Mouse (Mus musculus) lung, adult 18-20 months (tissue): ENCODE results near the gene Arhgap25.
"Not testable (repeated sequence)": the region's sequence is repeated elsewhere in the genome, so short reads cannot be mapped to it uniquely, and the experiment has no call there.

Source experiments
- DNase-seq, 2 experiments: peaks; one replicate each; pipeline ENCODE4 v3.0.0; 2022; ENCODE audit warnings: mixed read lengths in 2 of 2

Gene Arhgap25

GRCm38 (mm10) chr6:87532953-87533710 is at the start of gene Arhgap25:
TSS of gene Arhgap25 (minus strand) at chr6:87533259.
- DNase-seq: peak; percentile 30 to 53

- peak; percentile 84 to 90 for DNase-seq
These were observed 49.4 kb upstream of the Arhgap25 start for GRCm38 (mm10) chr6:87582456-87582855.

- DNase-seq: no peak
These were observed 48.5 kb upstream of the Arhgap25 start for GRCm38 (mm10) chr6:87581581-87581980.

GRCm38 (mm10) chr6:87581071-87581470 is 48.0 kb upstream of the Arhgap25 start:
- DNase-seq: no peak

GRCm38 (mm10) chr6:87578247-87578646 is 45.2 kb upstream of the Arhgap25 start:
- no peak for DNase-seq

GRCm38 (mm10) chr6:87576648-87577330 is 43.7 kb upstream of the Arhgap25 start:
- no peak for DNase-seq

GRCm38 (mm10) chr6:87571863-87572262 is 38.8 kb upstream of the Arhgap25 start:
- not testable (repeated sequence) for DNase-seq

- peak in 1 of 2 experiments; percentile 29 for DNase-seq
These were observed 34.9 kb upstream of the Arhgap25 start for GRCm38 (mm10) chr6:87567686-87568593.

- DNase-seq: no peak
These were observed 32.1 kb upstream of the Arhgap25 start for GRCm38 (mm10) chr6:87565166-87565565.

GRCm38 (mm10) chr6:87564356-87564755 is 31.3 kb upstream of the Arhgap25 start:
- no peak for DNase-seq

- no peak for DNase-seq
These were observed 20.7 kb upstream of the Arhgap25 start for GRCm38 (mm10) chr6:87553724-87554123.

- peak; percentile 25 to 50 for DNase-seq
These were observed 19.2 kb upstream of the Arhgap25 start for GRCm38 (mm10) chr6:87552054-87552807.

- no peak for DNase-seq
These were observed 14.8 kb upstream of the Arhgap25 start for GRCm38 (mm10) chr6:87547836-87548235.

- no peak for DNase-seq
These were observed 14.4 kb upstream of the Arhgap25 start for GRCm38 (mm10) chr6:87547431-87547830.

- no peak for DNase-seq
These were observed 12.5 kb upstream of the Arhgap25 start for GRCm38 (mm10) chr6:87545331-87546217.

- DNase-seq: peak; percentile 75 to 82
These were observed 9.0 kb upstream of the Arhgap25 start for GRCm38 (mm10) chr6:87542027-87542426.

GRCm38 (mm10) chr6:87541171-87541571 is 8.1 kb upstream of the Arhgap25 start:
- DNase-seq: peak; percentile 47 to 67

GRCm38 (mm10) chr6:87538376-87539270 is 5.6 kb upstream of the Arhgap25 start:
- DNase-seq: no peak

GRCm38 (mm10) chr6:87537678-87538077 is 4.6 kb upstream of the Arhgap25 start:
- no peak for DNase-seq

- DNase-seq: no peak
These were observed 3.2 kb upstream of the Arhgap25 start for GRCm38 (mm10) chr6:87536270-87536669.
